Mouse (Mus musculus): ENCODE results near the gene Rab8b. TPM values are rescaled to one million over a fixed set of nuclear protein-coding genes. Genes with fewer than 3 reads are reported as not detected.
"Not testable (repeated sequence)": the region's sequence is repeated elsewhere in the genome, so short reads cannot be mapped to it uniquely, and the experiment has no call there.

Gene Rab8b
- polyA plus RNA-seq, 1 experiment from 2014 or later: 28.8 TPM

- H3K4me2 ChIP-seq (ENCODE audit: low read depth, low read length): no peak overlapping the region
- no peak overlapping the region for H3K4me3 ChIP-seq (ENCODE audit: low read length)
- H3K36me3 ChIP-seq (ENCODE audit: control insufficient read depth, insufficient read depth, low read length): no peaks in the 10 kb centered on the region
- no peak overlapping the region for H3K9ac ChIP-seq (ENCODE audit: low read length)
- peaks cover 7% of the 10 kb centered on the region; the same call in 1 of the 2 replicates for H3K4me1 ChIP-seq (replicated peaks; ENCODE audit: control insufficient read depth, insufficient read depth, low read length)
- 70% methylated on average over 6 of the region's 6 CpGs for WGBS
- no peak for ATAC-seq (ENCODE audit: low read depth)
- no peak overlapping the region for H3K27ac ChIP-seq (ENCODE audit: low read length)
- no peaks in the 10 kb centered on the region for H3K27me3 ChIP-seq (ENCODE audit: control insufficient read depth, insufficient read depth, low read depth, low read length)
- H3K9me3 ChIP-seq (ENCODE audit: control insufficient read depth, low read length): no peaks in the 10 kb centered on the region
Measured at GRCm38 (mm10) chr9:66896951-66897350, 22.5 kb downstream of the Rab8b start.

- no peak overlapping the region for H3K27ac ChIP-seq (ENCODE audit: low read length)
- H3K4me1 ChIP-seq (replicated peaks; ENCODE audit: control insufficient read depth, insufficient read depth, low read length): peaks cover 7% of the 10 kb centered on the region; the same call in 1 of the 2 replicates
- H3K36me3 ChIP-seq (ENCODE audit: control insufficient read depth, insufficient read depth, low read length): no peaks in the 10 kb centered on the region
- no peaks in the 10 kb centered on the region for H3K27me3 ChIP-seq (ENCODE audit: control insufficient read depth, insufficient read depth, low read depth, low read length)
- no peak overlapping the region for H3K4me2 ChIP-seq (ENCODE audit: low read depth, low read length)
- H3K9ac ChIP-seq (ENCODE audit: low read length): no peak overlapping the region
- 48% methylated on average over 5 of the region's 5 CpGs for WGBS
- H3K4me3 ChIP-seq (ENCODE audit: low read length): no peak overlapping the region
- no peaks in the 10 kb centered on the region for H3K9me3 ChIP-seq (ENCODE audit: control insufficient read depth, low read length)
- ATAC-seq (ENCODE audit: low read depth): no peak
Measured at GRCm38 (mm10) chr9:66895995-66896394, 23.5 kb downstream of the Rab8b start.

- no peaks in the 10 kb centered on the region for H3K36me3 ChIP-seq (ENCODE audit: control insufficient read depth, insufficient read depth, low read length)
- ATAC-seq (ENCODE audit: low read depth): no peak
- H3K27me3 ChIP-seq (ENCODE audit: control insufficient read depth, insufficient read depth, low read depth, low read length): no peaks in the 10 kb centered on the region
- H3K4me1 ChIP-seq (replicated peaks; ENCODE audit: control insufficient read depth, insufficient read depth, low read length): peaks cover 7% of the 10 kb centered on the region; the same call in 1 of the 2 replicates
- no peak overlapping the region for H3K4me3 ChIP-seq (ENCODE audit: low read length)
- no peaks in the 10 kb centered on the region for H3K9me3 ChIP-seq (ENCODE audit: control insufficient read depth, low read length)
- H3K4me2 ChIP-seq (ENCODE audit: low read depth, low read length): no peak overlapping the region
- no peak overlapping the region for H3K9ac ChIP-seq (ENCODE audit: low read length)
- WGBS: 60% methylated on average over 10 of the region's 10 CpGs
- 0 out of 2 replicates have a peak overlapping the region, but pooled peaks have one; percentile 17 for H3K27ac ChIP-seq (ENCODE audit: low read length)
Measured at GRCm38 (mm10) chr9:66895035-66895779, 24.3 kb downstream of the Rab8b start.

- Histone ChIP-seq H3K4me1 (replicated peaks; ENCODE audit: control insufficient read depth, insufficient read depth, low read length) (peaks cover 7% of the 10 kb centered on the region; the same call in 1 of the 2 replicates), H3K9ac (ENCODE audit: low read length) (no peak overlapping the region), H3K36me3 (ENCODE audit: control insufficient read depth, insufficient read depth, low read length) (no peaks in the 10 kb centered on the region), H3K4me2 (ENCODE audit: low read depth, low read length) (no peak overlapping the region), H3K27ac (ENCODE audit: low read length) (no peak overlapping the region), H3K4me3 (ENCODE audit: low read length) (no peak overlapping the region), H3K27me3 (ENCODE audit: control insufficient read depth, insufficient read depth, low read depth, low read length) (no peaks in the 10 kb centered on the region), H3K9me3 (ENCODE audit: control insufficient read depth, low read length) (no peaks in the 10 kb centered on the region)
- 73% methylated on average over 1 of the region's 1 CpGs for WGBS
- ATAC-seq (ENCODE audit: low read depth): no peak
Measured at GRCm38 (mm10) chr9:66894421-66894820, 25.1 kb downstream of the Rab8b start.

- not testable (repeated sequence) for H3K36me3 ChIP-seq (ENCODE audit: control insufficient read depth, insufficient read depth, low read length); H3K27ac ChIP-seq (ENCODE audit: low read length); H3K27me3 ChIP-seq (ENCODE audit: control insufficient read depth, insufficient read depth, low read depth, low read length); ATAC-seq (ENCODE audit: low read depth); H3K4me2 ChIP-seq (ENCODE audit: low read depth, low read length); H3K9me3 ChIP-seq (ENCODE audit: control insufficient read depth, low read length); H3K4me3 ChIP-seq (ENCODE audit: low read length); H3K9ac ChIP-seq (ENCODE audit: low read length)
- H3K4me1 ChIP-seq (replicated peaks; ENCODE audit: control insufficient read depth, insufficient read depth, low read length): peaks cover 13% of the 10 kb centered on the region
- 96% methylated on average over 4 of the region's 4 CpGs for WGBS
Measured at GRCm38 (mm10) chr9:66892456-66892855, 27.0 kb downstream of the Rab8b start.

- Histone ChIP-seq H3K27ac (ENCODE audit: low read length) (peak overlapping the region; percentile 35; the same call in 1 of the 2 replicates), H3K4me3 (ENCODE audit: low read length) (no peak overlapping the region), H3K36me3 (ENCODE audit: control insufficient read depth, insufficient read depth, low read length) (no peaks in the 10 kb centered on the region), H3K4me1 (replicated peaks; ENCODE audit: control insufficient read depth, insufficient read depth, low read length) (peaks cover 6% of the 10 kb centered on the region), H3K9ac (ENCODE audit: low read length) (no peak overlapping the region), H3K27me3 (ENCODE audit: control insufficient read depth, insufficient read depth, low read depth, low read length) (no peaks in the 10 kb centered on the region), H3K9me3 (ENCODE audit: control insufficient read depth, low read length) (no peaks in the 10 kb centered on the region), H3K4me2 (ENCODE audit: low read depth, low read length) (no peak overlapping the region)
- no peak for ATAC-seq (ENCODE audit: low read depth)
- 36% methylated on average over 6 of the region's 6 CpGs for WGBS
Measured at GRCm38 (mm10) chr9:66887960-66888610, 31.4 kb downstream of the Rab8b start.

- Histone ChIP-seq H3K4me2 (ENCODE audit: low read depth, low read length) (no peak overlapping the region), H3K27ac (ENCODE audit: low read length) (no peak overlapping the region), H3K27me3 (ENCODE audit: control insufficient read depth, insufficient read depth, low read depth, low read length) (no peaks in the 10 kb centered on the region), H3K9me3 (ENCODE audit: control insufficient read depth, low read length) (no peaks in the 10 kb centered on the region), H3K9ac (ENCODE audit: low read length) (no peak overlapping the region), H3K4me3 (ENCODE audit: low read length) (no peak overlapping the region), H3K36me3 (ENCODE audit: control insufficient read depth, insufficient read depth, low read length) (no peaks in the 10 kb centered on the region), H3K4me1 (replicated peaks; ENCODE audit: control insufficient read depth, insufficient read depth, low read length) (peaks cover 8% of the 10 kb centered on the region)
- WGBS: 41% methylated on average over 8 of the region's 8 CpGs
- no peak for ATAC-seq (ENCODE audit: low read depth)
Measured at GRCm38 (mm10) chr9:66887301-66887902, 32.1 kb downstream of the Rab8b start.

GRCm38 (mm10) chr9:66886818-66887217 lies 32.7 kb downstream of the Rab8b start:
- 75% methylated on average over 6 of the region's 6 CpGs for WGBS
- Histone ChIP-seq H3K9ac (ENCODE audit: low read length) (no peak overlapping the region), H3K4me1 (replicated peaks; ENCODE audit: control insufficient read depth, insufficient read depth, low read length) (peaks cover 9% of the 10 kb centered on the region), H3K27me3 (ENCODE audit: control insufficient read depth, insufficient read depth, low read depth, low read length) (no peaks in the 10 kb centered on the region), H3K27ac (ENCODE audit: low read length) (no peak overlapping the region), H3K4me3 (ENCODE audit: low read length) (no peak overlapping the region), H3K4me2 (ENCODE audit: low read depth, low read length) (no peak overlapping the region), H3K36me3 (ENCODE audit: control insufficient read depth, insufficient read depth, low read length) (no peaks in the 10 kb centered on the region), H3K9me3 (ENCODE audit: control insufficient read depth, low read length) (no peaks in the 10 kb centered on the region)
- peak; percentile 34; the same call in 1 of the 2 replicates for ATAC-seq (ENCODE audit: low read depth)

- no peak overlapping the region for H3K4me2 ChIP-seq (ENCODE audit: low read depth, low read length)
- H3K27ac ChIP-seq (ENCODE audit: low read length): no peak overlapping the region
- 41% methylated on average over 3 of the region's 3 CpGs for WGBS
- no peaks in the 10 kb centered on the region for H3K9me3 ChIP-seq (ENCODE audit: control insufficient read depth, low read length)
- no peak overlapping the region for H3K9ac ChIP-seq (ENCODE audit: low read length)
- H3K36me3 ChIP-seq (ENCODE audit: control insufficient read depth, insufficient read depth, low read length): no peaks in the 10 kb centered on the region
- ATAC-seq (ENCODE audit: low read depth): no peak
- peaks cover 9% of the 10 kb centered on the region for H3K4me1 ChIP-seq (replicated peaks; ENCODE audit: control insufficient read depth, insufficient read depth, low read length)
- H3K4me3 ChIP-seq (ENCODE audit: low read length): no peak overlapping the region
- H3K27me3 ChIP-seq (ENCODE audit: control insufficient read depth, insufficient read depth, low read depth, low read length): no peaks in the 10 kb centered on the region
Measured at GRCm38 (mm10) chr9:66886366-66886765, 33.1 kb downstream of the Rab8b start.

All from lung, embryonic 16.5 days (tissue).